7 mouse cellular contexts compared by ENCODE assay signal in genomic region chr9:59486549-59487065, GRCm38 (mm10). TPM values are rescaled to one million over a fixed set of nuclear protein-coding genes. Genes with fewer than 3 reads are reported as not detected.
DNase-seq lines count a peak whose midpoint lies in the region; ATAC-seq lines count a peak whose summit lies in the region.

TSS of gene Arih1 (minus strand) at chr9:59486618.

- H3K9me3 ChIP-seq in embryonic facial prominence, embryonic 11.5 days (replicated peaks; ENCODE audit: control insufficient read depth, low read length): no peaks in the 10 kb centered on the region
- no peaks in the 10 kb centered on the region for H3K9me3 ChIP-seq in limb, embryonic 10.5 days (replicated peaks)
- no peaks in the 10 kb centered on the region for H3K9me3 ChIP-seq in midbrain, embryonic 13.5 days

- H3K4me2 ChIP-seq in embryonic facial prominence, embryonic 11.5 days (ENCODE audit: low read depth, low read length): peak within 1 kb of the TSS; percentile 74
- H3K4me2 ChIP-seq in midbrain, embryonic 13.5 days (replicated peaks): peak within 1 kb of the TSS; percentile 91

- H3K4me1 ChIP-seq in embryonic facial prominence, embryonic 11.5 days (ENCODE audit: control insufficient read depth, insufficient read depth, low read length): no peaks in the 10 kb centered on the region
- peaks cover 15% of the 10 kb centered on the region for H3K4me1 ChIP-seq in limb, embryonic 10.5 days
- peaks cover 32% of the 10 kb centered on the region for H3K4me1 ChIP-seq in midbrain, embryonic 13.5 days (replicated peaks)

- under 1% methylated on average over 52 of the region's 56 CpGs for WGBS in embryonic facial prominence, embryonic 11.5 days
- WGBS in limb, embryonic 10.5 days: under 1% methylated on average over 56 of the region's 56 CpGs
- WGBS in midbrain, embryonic 13.5 days: under 1% methylated on average over 45 of the region's 56 CpGs

- peak within 1 kb of the TSS; percentile 99 for H3K9ac ChIP-seq in embryonic facial prominence, embryonic 11.5 days (replicated peaks; ENCODE audit: low read length)
- H3K9ac ChIP-seq in midbrain, embryonic 13.5 days (replicated peaks): peak within 1 kb of the TSS; percentile 99

- DNase-seq in adrenal gland, postnatal 14 days: peak; percentile 100
- DNase-seq in embryonic facial prominence, embryonic 11.5 days (ENCODE audit: low spot score): peak; percentile 98
- DNase-seq in kidney, adult 11 months: peak; percentile 98
- peak; percentile 99 for DNase-seq in limb, embryonic 10.5 days (ENCODE audit: low spot score)
- peak; percentile 98 for DNase-seq in spleen, adult 12 weeks (ENCODE audit: low spot score)

- peak within 1 kb of the TSS; percentile 100 for H3K4me3 ChIP-seq in embryonic facial prominence, embryonic 11.5 days (ENCODE audit: low read depth, low read length)
- peak within 1 kb of the TSS; percentile 100 for H3K4me3 ChIP-seq in limb, embryonic 10.5 days
- peak within 1 kb of the TSS; percentile 100 for H3K4me3 ChIP-seq in midbrain, embryonic 13.5 days (replicated peaks)

- H3K27ac ChIP-seq in embryonic facial prominence, embryonic 11.5 days (replicated peaks; ENCODE audit: low read depth, low read length): peak within 1 kb of the TSS; percentile 98
- peak within 1 kb of the TSS; percentile 100 for H3K27ac ChIP-seq in limb, embryonic 10.5 days
- H3K27ac ChIP-seq in midbrain, embryonic 13.5 days: peak within 1 kb of the TSS; percentile 100

- H3K36me3 ChIP-seq in embryonic facial prominence, embryonic 11.5 days (replicated peaks; ENCODE audit: control insufficient read depth, insufficient read depth, low read depth, low read length): no peaks in the 10 kb centered on the region
- peaks cover 8% of the 10 kb centered on the region for H3K36me3 ChIP-seq in limb, embryonic 10.5 days
- no peaks in the 10 kb centered on the region for H3K36me3 ChIP-seq in midbrain, embryonic 13.5 days

- peak; percentile 98 for ATAC-seq in embryonic facial prominence, embryonic 11.5 days (replicated peaks; ENCODE audit: insufficient number of reproducible peaks, low FRiP score, low TSS enrichment, low read depth)
- peak; percentile 88 for ATAC-seq in granulocyte monocyte progenitor cell, adult 5-6 weeks (replicated peaks; ENCODE audit: poor library complexity, severe bottlenecking)
- peak; percentile 99 for ATAC-seq in midbrain, embryonic 13.5 days

- no peaks in the 10 kb centered on the region for H3K27me3 ChIP-seq in embryonic facial prominence, embryonic 11.5 days (ENCODE audit: control insufficient read depth, insufficient read depth, low read length)
- no peaks in the 10 kb centered on the region for H3K27me3 ChIP-seq in limb, embryonic 10.5 days (ENCODE audit: low read depth, poor library complexity, severe bottlenecking)
- no peaks in the 10 kb centered on the region for H3K27me3 ChIP-seq in midbrain, embryonic 13.5 days

RNA-seq across cellular contexts. Expression of gene Arih1, which starts in this region (rescaled TPM):
- 94.2 and 107 TPM in 2 replicates for total RNA-seq in adrenal gland, postnatal 14 days (2021)
- polyA plus RNA-seq in embryonic facial prominence, embryonic 11.5 days (2014; fragmentation: Nextera tagmentation; extraction: Ambion mirVana): 20.4 and 21.1 TPM in 2 replicates
- total RNA-seq in granulocyte monocyte progenitor cell, adult 5-6 weeks (2014; fragmentation: Nextera tagmentation): 70.9 and 79.7 TPM in 2 replicates
- 59.9 and 89.5 TPM in 2 replicates for total RNA-seq in granulocyte monocyte progenitor cell, adult 5-6 weeks (2017)
- polyA plus RNA-seq in limb, embryonic 10.5 days (2016; fragmentation: Nextera tagmentation; extraction: Ambion mirVana): 17.4 and 22.1 TPM in 2 replicates
- polyA plus RNA-seq in midbrain, embryonic 13.5 days (2015; fragmentation: Nextera tagmentation; extraction: Ambion mirVana): 16.1 and 23.1 TPM in 2 replicates

Comparison
In these comparisons a context has a peak if more than half of its experiments do, and no peak if none do; other contexts are left out.
1. Peak in every context shown above with its lines: DNase-seq, ATAC-seq, H3K4me3 ChIP-seq and H3K27ac ChIP-seq.